Mouse (Mus musculus) stomach, postnatal 0 days (tissue): ENCODE measurements around the gene Slc37a2. TPM values are rescaled to one million over a fixed set of nuclear protein-coding genes. Genes with fewer than 3 reads are reported as not detected.

ENCODE experiments used
- ATAC-seq: fragments of 200-750 bp; cut with Nextera tagmentation; 2 replicates; pipeline ENCODE4 v1.8.0; 2017; ENCODE audit not compliant: low FRiP score, low TSS enrichment
- DNase-seq: peaks from one replicate; pipeline ENCODE4 v3.0.0-alpha.2; 2016; ENCODE audit warnings: low spot score
- H3K27ac ChIP-seq: fragments of 300-500 bp; sonication (generic); replicated peaks from 2 replicates; pipeline ENCODE4 v1.5.1; 2014; ENCODE audit warnings: mild to moderate bottlenecking, control low read depth
- H3K27me3 ChIP-seq: fragments of 300-500 bp; sonication (generic); 2 replicates; pipeline ENCODE4 v1.6.1; 2014; ENCODE audit warnings: low read length; ENCODE audit not compliant: control insufficient read depth, insufficient read depth
- H3K36me3 ChIP-seq: fragments of 300-500 bp; sonication (generic); 2 replicates; pipeline ENCODE4 v1.6.1; 2014; ENCODE audit warnings: low read length, mixed read lengths; ENCODE audit not compliant: control insufficient read depth, insufficient read depth
- H3K4me1 ChIP-seq: fragments of 300-500 bp; sonication (generic); replicated peaks from 2 replicates; pipeline ENCODE4 v1.6.1; 2014; ENCODE audit warnings: antibody characterized with exemption; ENCODE audit not compliant: control insufficient read depth, insufficient read depth
- H3K4me2 ChIP-seq: fragments of 300-500 bp; sonication (generic); replicated peaks from 2 replicates; pipeline ENCODE4 v1.6.1; 2014; ENCODE audit warnings: low read depth, mild to moderate bottlenecking, control low read depth, moderate library complexity
- H3K4me3 ChIP-seq: fragments of 300-500 bp; sonication (generic); 2 replicates; pipeline ENCODE4 v1.5.1; 2014; ENCODE audit warnings: low read depth, low read length, control low read depth
- H3K9ac ChIP-seq: fragments of 300-500 bp; sonication (generic); 2 replicates; pipeline ENCODE4 v1.6.1; 2014; ENCODE audit warnings: mild to moderate bottlenecking, low read length, control low read depth, mixed read lengths
- H3K9me3 ChIP-seq: fragments of 300-500 bp; sonication (generic); 2 replicates; pipeline ENCODE4 v1.6.1; 2016; ENCODE audit warnings: low read length; ENCODE audit not compliant: control insufficient read depth
- CTCF ChIP-seq: IDR thresholded peaks from 2 replicates; pipeline ENCODE4 v1.5.1; 2016; ENCODE audit warnings: antibody characterized with exemption, low read depth, mild to moderate bottlenecking, moderate library complexity
- EP300 ChIP-seq: optimal IDR thresholded peaks from 2 replicates; pipeline ENCODE3; 2016; ENCODE audit warnings: antibody characterized with exemption
- WGBS: fragments of 180-500 bp; shearing (Covaris S2); extraction: QIAGEN DNeasy Blood & Tissue Kit; methylation state at CpG from one replicate; pipeline ENCODE4 v1.1.7; 2014; 5-methylcytosine and 5-hydroxymethylcytosine counted together
- polyA plus RNA-seq: library from polyadenylated mRNA; unstranded; fragments of >200 nt; fragmentation: Nextera tagmentation; extraction: Ambion mirVana; gene quantifications from 2 replicates; pipeline ENCODE4 v1.2.1, GENCODE M21; 2015

Slc37a2 gene
- polyA plus RNA-seq, 1 experiment from 2014 or later, result 2.5 TPM

- H3K27ac ChIP-seq, result no peak overlapping the region
- H3K4me2 ChIP-seq, result no peak overlapping the region
- no peak overlapping the region for H3K9ac ChIP-seq
- DNase-seq, result no peak
- ATAC-seq, result no peak
- no peaks in the 10 kb centered on the region for H3K9me3 ChIP-seq
- H3K36me3 ChIP-seq, result no peaks in the 10 kb centered on the region
- WGBS, result 82% methylated on average over 13 of the region's 13 CpGs
- H3K4me1 ChIP-seq, result no peaks in the 10 kb centered on the region
- H3K27me3 ChIP-seq, result no peaks in the 10 kb centered on the region
- H3K4me3 ChIP-seq, result no peak overlapping the region
- no peak for TF ChIP-seq CTCF
These were observed 42.3 kb downstream of the Slc37a2 start for GRCm38 (mm10) chr9:37213060-37213738.

DNA sequence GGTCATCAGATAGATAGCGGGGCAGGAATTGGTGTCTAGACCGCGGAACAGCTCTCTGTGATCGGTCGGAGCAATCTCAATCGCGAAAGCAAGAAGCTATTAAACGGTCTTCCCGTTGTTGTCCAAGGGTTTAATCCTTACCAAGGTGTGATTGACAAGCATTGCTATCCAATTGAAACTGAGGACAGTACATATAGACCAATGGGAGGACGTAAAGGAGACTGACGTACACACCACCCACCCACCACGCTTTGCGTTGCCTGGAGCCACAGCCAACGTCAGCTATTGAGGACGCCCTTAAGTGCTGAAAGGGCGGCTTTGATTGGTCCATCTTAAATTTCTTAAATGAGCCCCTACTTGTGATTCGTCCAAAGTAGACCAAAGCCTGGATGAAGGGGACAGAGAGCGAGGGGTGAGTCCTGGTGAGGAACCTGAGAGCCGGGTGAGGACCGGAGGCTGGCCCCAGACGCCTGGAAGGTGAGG is 47.6 kb downstream of the Slc37a2 start, which contains the start of gene Tmem218:
Gene Tmem218, plus strand, starts transcription at position 295 of the 483 bp plus-strand sequence.
- Histone ChIP-seq H3K27ac (peak within 1 kb of the TSS; percentile 45; the same call in 1 of the 2 replicates), H3K4me3 (peak within 1 kb of the TSS; percentile 52), H3K4me1 (no peaks in the 10 kb centered on the region), H3K9me3 (no peaks in the 10 kb centered on the region), H3K36me3 (no peaks in the 10 kb centered on the region), H3K27me3 (no peaks in the 10 kb centered on the region), H3K9ac (peak within 1 kb of the TSS; percentile 65), H3K4me2 (peak within 1 kb of the TSS; percentile 54)
- ATAC-seq (peak; percentile 100), DNase-seq (peak; percentile 91)
- WGBS, result under 1% methylated on average over 21 of the region's 21 CpGs
- TF ChIP-seq CTCF (no peak), EP300 (no peak)

GRCm38 (mm10) chr9:37203884-37204283 is 51.7 kb downstream of the Slc37a2 start:
- Histone ChIP-seq H3K36me3 (no peaks in the 10 kb centered on the region), H3K4me2 (no peak overlapping the region), H3K9me3 (no peaks in the 10 kb centered on the region), H3K4me1 (no peaks in the 10 kb centered on the region), H3K9ac (no peak overlapping the region), H3K4me3 (no peak overlapping the region), H3K27me3 (no peaks in the 10 kb centered on the region), H3K27ac (no peak overlapping the region)
- TF ChIP-seq EP300, result no peak
- TF ChIP-seq CTCF, result no peak
- WGBS, result 39% methylated on average over 5 of the region's 5 CpGs
- DNase-seq, result no peak
- no peak for ATAC-seq

GRCm38 (mm10) chr9:37200414-37200813 is 55.1 kb downstream of the Slc37a2 start:
- no peaks in the 10 kb centered on the region for H3K9me3 ChIP-seq
- no peaks in the 10 kb centered on the region for H3K4me1 ChIP-seq
- TF ChIP-seq CTCF (no peak), EP300 (no peak)
- no peak overlapping the region for H3K27ac ChIP-seq
- H3K4me2 ChIP-seq, result no peak overlapping the region
- DNase-seq (no peak), ATAC-seq (no peak)
- no peak overlapping the region for H3K4me3 ChIP-seq
- H3K9ac ChIP-seq, result no peak overlapping the region
- H3K27me3 ChIP-seq, result no peaks in the 10 kb centered on the region
- WGBS, result 73% methylated on average over 5 of the region's 5 CpGs
- H3K36me3 ChIP-seq, result no peaks in the 10 kb centered on the region

DNA sequence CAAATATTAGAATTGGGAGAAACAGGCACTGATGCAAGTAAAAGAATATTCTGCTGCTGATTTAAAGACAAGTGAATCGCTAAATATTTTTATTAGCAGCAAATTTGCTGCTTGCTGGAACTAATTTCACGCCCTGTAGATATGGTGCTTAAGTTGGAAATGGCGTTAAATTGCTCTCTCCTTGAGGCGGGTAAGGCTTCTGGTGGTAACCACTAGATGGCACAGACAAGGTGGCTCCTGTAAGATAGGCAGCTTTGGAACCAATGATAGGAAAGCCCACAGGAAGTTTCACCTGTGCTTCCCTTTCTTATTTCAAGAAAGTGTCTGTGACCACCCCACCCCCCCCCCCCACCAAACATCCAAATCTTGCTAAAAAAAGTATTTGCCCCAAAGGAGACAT is 58.5 kb downstream of the Slc37a2 start:
- Histone ChIP-seq H3K9me3 (no peaks in the 10 kb centered on the region), H3K27me3 (no peaks in the 10 kb centered on the region), H3K36me3 (no peaks in the 10 kb centered on the region), H3K27ac (no peak overlapping the region), H3K4me2 (no peak overlapping the region), H3K4me1 (no peaks in the 10 kb centered on the region), H3K9ac (no peak overlapping the region), H3K4me3 (no peak overlapping the region)
- DNase-seq (no peak), ATAC-seq (no peak)
- TF ChIP-seq CTCF, result peak; percentile 22
- TF ChIP-seq EP300, result no peak
- WGBS, result 80% methylated on average over 4 of the region's 4 CpGs

DNA sequence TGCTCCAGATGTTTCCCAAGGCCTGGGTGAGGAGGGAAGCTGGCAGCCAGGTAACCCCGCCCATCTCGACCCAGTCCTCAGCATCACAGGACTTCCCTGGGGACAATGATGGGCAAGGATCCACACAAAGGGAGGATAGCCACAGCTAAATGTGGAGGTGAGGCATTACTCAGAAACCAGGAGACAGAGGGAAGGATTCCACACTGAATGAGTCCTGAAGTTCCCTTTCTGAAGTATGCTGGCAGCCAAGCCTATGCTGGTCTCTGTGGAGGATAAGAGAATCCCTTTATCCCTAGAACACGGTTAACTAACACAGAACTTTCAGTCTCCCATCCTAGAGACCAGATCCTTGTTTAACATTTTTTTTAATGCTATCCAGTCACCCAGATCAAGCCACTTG is 67.5 kb downstream of the Slc37a2 start:
- H3K9ac ChIP-seq, result no peak overlapping the region
- H3K4me3 ChIP-seq, result no peak overlapping the region
- TF ChIP-seq EP300 (no peak), CTCF (no peak)
- no peaks in the 10 kb centered on the region for H3K27me3 ChIP-seq
- DNase-seq (no peak), ATAC-seq (no peak)
- H3K4me1 ChIP-seq, result no peaks in the 10 kb centered on the region
- H3K36me3 ChIP-seq, result no peaks in the 10 kb centered on the region
- no peak overlapping the region for H3K27ac ChIP-seq
- no peak overlapping the region for H3K4me2 ChIP-seq
- no peaks in the 10 kb centered on the region for H3K9me3 ChIP-seq
- 76% methylated on average over 3 of the region's 3 CpGs for WGBS
